In the genomic region with DNA sequence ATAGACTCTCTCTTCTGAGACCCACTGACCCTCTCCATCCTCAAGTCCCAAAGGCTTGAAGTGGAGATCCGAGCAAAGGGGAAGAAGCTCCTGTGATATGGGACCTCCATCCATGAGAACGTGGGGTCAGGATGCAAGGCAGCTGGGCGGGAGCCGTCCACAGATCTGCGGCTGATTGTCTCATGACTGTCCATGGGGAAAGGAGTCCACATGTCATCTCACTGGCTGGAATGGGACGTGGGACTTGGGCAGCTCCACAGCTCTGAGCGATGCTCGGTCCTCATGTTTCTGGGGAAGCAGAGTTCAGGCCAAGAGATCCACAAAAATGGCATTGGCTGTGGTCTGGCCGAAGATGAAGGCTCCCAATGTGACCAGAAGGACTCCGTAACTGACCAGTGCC, we compare ENCODE assay signal across 21 mouse cellular contexts. TPM values are rescaled to one million over a fixed set of nuclear protein-coding genes. Genes with fewer than 3 reads are reported as not detected.
DNase-seq lines count a peak whose midpoint lies in the region; ATAC-seq and TF ChIP-seq lines count a peak whose summit lies in the region.
"Had no signal": no experiment of that assay in that cellular context is flagged by ENCODE, and none has a peak within 500 bp of the region (broad histone marks: within the 10 kb centered on the region; RNA-seq: fewer than 3 reads in every experiment).

No protein-coding gene starts in this region.

- H3K4me1 ChIP-seq in liver, postnatal 0 days (ENCODE audit: insufficient read depth), result peaks cover 16% of the 10 kb centered on the region
- peaks cover 10% of the 10 kb centered on the region; the same call in 1 of the 2 replicates for H3K4me1 ChIP-seq in liver, embryonic 11.5 days (replicated peaks; ENCODE audit: control insufficient read depth, insufficient read depth, low read length)
- H3K4me1 ChIP-seq in ES-E14 (ENCODE audit: control insufficient read depth in 2 of 2, insufficient read depth in 2 of 2, low read length in 2 of 2, poor library complexity in 1 of 2), result peaks cover 8 to 28% of the 10 kb centered on the region in 2 experiments; a peak in 3 of 4 replicates

- in situ Hi-C loops in ES-E14 (cut with MboI; ENCODE audit: low sequenced_read_pairs in 2 of 2, unreplicated experiment in 2 of 2), result no loop called here

- TF ChIP-seq CTCF in liver, postnatal 0 days (IDR thresholded peaks at IDR 0.05; ENCODE audit: low read depth), result no peak

- H3K4me2 ChIP-seq in liver, postnatal 0 days (ENCODE audit: low read depth, low read length), result no peak overlapping the region
- no peak overlapping the region for H3K4me2 ChIP-seq in liver, embryonic 11.5 days
- no peak overlapping the region for H3K4me2 ChIP-seq in myocyte (ENCODE audit: low read depth)
- H3K4me2 ChIP-seq: embryonic facial prominence, embryonic 12.5 days; forebrain, embryonic 13.5 days; forebrain, embryonic 15.5 days had no signal

- H3ac ChIP-seq in myocyte (ENCODE audit: control insufficient read depth, insufficient read length), result no peak overlapping the region

- H3K4me3 ChIP-seq in liver, postnatal 0 days (ENCODE audit: low read depth, low read length), result no peak overlapping the region
- H3K4me3 ChIP-seq in liver, embryonic 11.5 days (ENCODE audit: low read depth, low read length), result no peak overlapping the region
- no peak overlapping the region for H3K4me3 ChIP-seq in ES-E14 (ENCODE audit: insufficient read depth in 1 of 2, low read depth in 1 of 2, low read length in 2 of 2, poor library complexity in 1 of 2, severe bottlenecking in 1 of 2)
- no peak overlapping the region for H3K4me3 ChIP-seq in myocyte
- H3K4me3 ChIP-seq: embryonic facial prominence, embryonic 10.5 days; embryonic facial prominence, embryonic 12.5 days; forebrain, embryonic 13.5 days; forebrain, embryonic 15.5 days had no signal

- no peak overlapping the region for H3K9ac ChIP-seq in liver, postnatal 0 days (replicated peaks)
- no peak overlapping the region for H3K9ac ChIP-seq in liver, embryonic 11.5 days (ENCODE audit: low read depth, low read length)
- peak overlapping the region; percentile 8; the same call in 1 of the 2 replicates for H3K9ac ChIP-seq in ES-E14 (ENCODE audit: insufficient read depth, low read depth, low read length, poor library complexity, severe bottlenecking)
- H3K9ac ChIP-seq: embryonic facial prominence, embryonic 12.5 days; forebrain, embryonic 13.5 days; forebrain, embryonic 15.5 days; forebrain, postnatal 0 days had no signal

- H3K36me3 ChIP-seq in liver, postnatal 0 days (replicated peaks; ENCODE audit: insufficient read depth, low read length), result peaks cover 6% of the 10 kb centered on the region; the same call in 1 of the 2 replicates
- peaks cover 2% of the 10 kb centered on the region; the same call in 1 of the 2 replicates for H3K36me3 ChIP-seq in liver, embryonic 11.5 days (ENCODE audit: control insufficient read depth, insufficient read depth, low read length)
- H3K36me3 ChIP-seq in ES-E14 (ENCODE audit: control insufficient read depth, insufficient read depth, low read length, poor library complexity, severe bottlenecking), result peaks cover 17% of the 10 kb centered on the region
- H3K36me3 ChIP-seq in myocyte (ENCODE audit: control insufficient read depth, insufficient read depth), result peaks cover 27% of the 10 kb centered on the region

- no peak for TF ChIP-seq EP300 in liver, postnatal 0 days (IDR thresholded peaks at IDR 0.05; ENCODE audit: low read depth)

- no peak for TF ChIP-seq POLR2A in myocyte (IDR thresholded peaks at IDR 0.05; ENCODE audit: insufficient read length, low read depth)

- peak; percentile 10 for DNase-seq in liver, postnatal 0 days
- no peak for DNase-seq in liver, embryonic 11.5 days (ENCODE audit: low spot score)
- DNase-seq in ES-E14 (ENCODE audit: low read depth, low spot score), result no peak
- DNase-seq in gastrocnemius, adult 8-10 months (ENCODE audit: low spot score in 2 of 2), result no peak
- DNase-seq: adrenal gland, adult 8-10 months; adrenal gland, postnatal 14 days; adrenal gland, postnatal 36 days; cerebellum, adult 11-12 months; cerebellum, adult 2 months; cerebellum, adult 9-10 months; cerebellum, postnatal 10 days; cerebellum, postnatal 25 days; forebrain, postnatal 0 days had no signal

- no peaks in the 10 kb centered on the region for H3K9me3 ChIP-seq in liver, postnatal 0 days (ENCODE audit: low read length)
- H3K9me3 ChIP-seq in liver, embryonic 11.5 days (ENCODE audit: control insufficient read depth, low read length), result no peaks in the 10 kb centered on the region
- no peaks in the 10 kb centered on the region for H3K9me3 ChIP-seq in ES-E14 (ENCODE audit: control insufficient read depth, insufficient read depth, low read depth, low read length)
- H3K9me3 ChIP-seq: embryonic facial prominence, embryonic 10.5 days; embryonic facial prominence, embryonic 12.5 days; forebrain, embryonic 13.5 days; forebrain, embryonic 15.5 days; G1E had no signal

- no peak for ATAC-seq in liver, postnatal 0 days
- ATAC-seq in liver, embryonic 11.5 days (replicated peaks; ENCODE audit: low FRiP score), result no peak
- ATAC-seq: activated CD4-positive, CD25-positive, alpha-beta regulatory T cell, adult 4 months; forebrain, embryonic 13.5 days; forebrain, embryonic 15.5 days; forebrain, postnatal 0 days; Patski had no signal

- H3K79me2 ChIP-seq in myocyte (ENCODE audit: control insufficient read depth, insufficient read depth), result no peaks in the 10 kb centered on the region

- WGBS in liver, postnatal 0 days (ENCODE audit: insufficient replicate concordance), result 81% methylated on average over 10 of the region's 10 CpGs
- WGBS in liver, embryonic 11.5 days, result 91% methylated on average over 10 of the region's 10 CpGs

- H3K27ac ChIP-seq in liver, postnatal 0 days (ENCODE audit: low read depth), result no peak overlapping the region
- H3K27ac ChIP-seq in liver, embryonic 11.5 days (ENCODE audit: low read depth, low read length), result no peak overlapping the region
- no peak overlapping the region for H3K27ac ChIP-seq in ES-E14 (ENCODE audit: insufficient read depth, low read depth, low read length, poor library complexity, severe bottlenecking)
- H3K27ac ChIP-seq: embryonic facial prominence, embryonic 10.5 days; embryonic facial prominence, embryonic 12.5 days; forebrain, embryonic 13.5 days; forebrain, embryonic 15.5 days had no signal

- no peaks in the 10 kb centered on the region for H3K27me3 ChIP-seq in liver, postnatal 0 days (ENCODE audit: insufficient read depth, low read length)
- no peaks in the 10 kb centered on the region for H3K27me3 ChIP-seq in liver, embryonic 11.5 days (replicated peaks; ENCODE audit: control insufficient read depth, insufficient read depth, low read length)
- no peaks in the 10 kb centered on the region for H3K27me3 ChIP-seq in myocyte (ENCODE audit: control insufficient read depth, insufficient read depth, insufficient read length)
- H3K27me3 ChIP-seq: embryonic facial prominence, embryonic 12.5 days; forebrain, embryonic 13.5 days; forebrain, embryonic 15.5 days; Patski had no signal

TF ChIP-seq in ES-E14, 5 proteins besides CTCF, POLR2A, EP300 and RAD21:
- no peak for TF ChIP-seq HCFC1 (IDR thresholded peaks at IDR 0.05; ENCODE audit: borderline replicate concordance, insufficient read depth, low read length)
- TF ChIP-seq MAFK (IDR thresholded peaks at IDR 0.05; ENCODE audit: insufficient read depth, low read depth, low read length), result no peak
- no peak for TF ChIP-seq CHD2 (IDR thresholded peaks at IDR 0.05; ENCODE audit: low read depth, low read length)
- TF ChIP-seq ZNF384 (IDR thresholded peaks at IDR 0.05; ENCODE audit: low read depth, low read length), result no peak
- TF ChIP-seq ZC3H11A (IDR thresholded peaks at IDR 0.05; ENCODE audit: borderline replicate concordance, low read depth, low read length), result no peak

TF ChIP-seq in myocyte, 11 proteins besides CTCF, POLR2A, EP300 and RAD21:
- peak; percentile 15 for TF ChIP-seq POLR2AphosphoS2 (IDR thresholded peaks at IDR 0.05; ENCODE audit: insufficient read length, low read depth)
- no peak for TF ChIP-seq USF1 (IDR thresholded peaks at IDR 0.05; ENCODE audit: low read depth)
TF ChIP-seq in myocyte: peak in this region for 1.

RNA-seq across cellular contexts. Expression of gene Sap18b, which starts 12.1 kb away (rescaled TPM):
- 281 and 290 TPM in 2 replicates for polyA plus RNA-seq in liver, postnatal 0 days (2015; fragmentation: Nextera tagmentation; extraction: Ambion mirVana)
- polyA plus RNA-seq in liver, embryonic 11.5 days (2014; fragmentation: Nextera tagmentation; extraction: Ambion mirVana), result 458 and 484 TPM in 2 replicates
- total RNA-seq in ES-E14 (2012; rRNA removed), result 104 and 109 TPM in 2 replicates
- polyA plus RNA-seq in myocyte (2012; fragmentation: generic; extraction: Trizol), result 157 TPM
- 10 to 100 TPM; 46.8 to 88.6 (median 67.0) TPM for total RNA-seq in gastrocnemius, adult 8-10 months (2022)

RNA-seq across cellular contexts. Expression of gene Slc38a7, which starts 16.1 kb away (rescaled TPM):
- 7.0 and 9.4 TPM in 2 replicates for polyA plus RNA-seq in liver, postnatal 0 days (2015; fragmentation: Nextera tagmentation; extraction: Ambion mirVana)
- 13.8 and 14.8 TPM in 2 replicates for polyA plus RNA-seq in liver, embryonic 11.5 days (2014; fragmentation: Nextera tagmentation; extraction: Ambion mirVana)
- total RNA-seq in ES-E14 (2012; rRNA removed), result 47.9 and 79.9 TPM in 2 replicates
- 46.9 TPM for polyA plus RNA-seq in myocyte (2012; fragmentation: generic; extraction: Trizol)
- 1 to 10 TPM; 5.2 to 6.8 (median 5.6) TPM for total RNA-seq in gastrocnemius, adult 8-10 months (2022)

RNA-seq across cellular contexts. Expression of gene Cnot1, which starts 30.0 kb away (rescaled TPM):
- polyA plus RNA-seq in liver, postnatal 0 days (2015; fragmentation: Nextera tagmentation; extraction: Ambion mirVana), result 11.6 and 16.0 TPM in 2 replicates
- 94.4 and 102 TPM in 2 replicates for polyA plus RNA-seq in liver, embryonic 11.5 days (2014; fragmentation: Nextera tagmentation; extraction: Ambion mirVana)
- total RNA-seq in ES-E14 (2012; rRNA removed), result 176 and 207 TPM in 2 replicates
- 32.7 TPM for polyA plus RNA-seq in myocyte (2012; fragmentation: generic; extraction: Trizol)
- total RNA-seq in gastrocnemius, adult 8-10 months (2022), result 10 to 100 TPM; 59.0 to 80.5 (median 64.4) TPM

RNA-seq across cellular contexts. Expression of gene Got2, which starts 51.1 kb away (rescaled TPM):
- 299 and 308 TPM in 2 replicates for polyA plus RNA-seq in liver, postnatal 0 days (2015; fragmentation: Nextera tagmentation; extraction: Ambion mirVana)
- 153 and 158 TPM in 2 replicates for polyA plus RNA-seq in liver, embryonic 11.5 days (2014; fragmentation: Nextera tagmentation; extraction: Ambion mirVana)
- 190 and 199 TPM in 2 replicates for total RNA-seq in ES-E14 (2012; rRNA removed)
- polyA plus RNA-seq in myocyte (2012; fragmentation: generic; extraction: Trizol), result 241 TPM
- total RNA-seq in gastrocnemius, adult 8-10 months (2022), result 100 to 1,000 TPM; 320 to 408 (median 353) TPM
